Mouse (Mus musculus): ENCODE results near the gene Dlgap1. TPM values are rescaled to one million over a fixed set of nuclear protein-coding genes. Genes with fewer than 3 reads are reported as not detected.

Gene Dlgap1
- polyA plus RNA-seq, 1 experiment from 2014 or later = 2.9 TPM

GRCm38 (mm10) chr17:70748476-70748830, 779.6 kb downstream of the Dlgap1 start:
- peak overlapping the region; percentile 72 for H3K4me2 ChIP-seq (ENCODE audit: low read length)
- peak overlapping the region; percentile 95 for H3K27ac ChIP-seq (ENCODE audit: low read depth)
- H3K4me1 ChIP-seq (replicated peaks; ENCODE audit: control insufficient read depth, insufficient read depth, low read length) = peaks cover 36% of the 10 kb centered on the region
- no peaks in the 10 kb centered on the region for H3K36me3 ChIP-seq (ENCODE audit: control insufficient read depth, insufficient read depth, low read length)
- peak overlapping the region; percentile 31; the same call in 1 of the 2 replicates for H3K4me3 ChIP-seq (ENCODE audit: low read depth, low read length)
- H3K9ac ChIP-seq (ENCODE audit: low read length) = peak overlapping the region; percentile 38
- WGBS = 21% methylated on average over 10 of the region's 10 CpGs
- peak; percentile 71 for DNase-seq (ENCODE audit: low spot score)
- 0 out of 2 replicates have a peak, but pooled peaks have one; percentile 2 for ATAC-seq (replicated peaks; ENCODE audit: low FRiP score, low TSS enrichment, low read depth)
- H3K27me3 ChIP-seq (replicated peaks; ENCODE audit: control insufficient read depth, insufficient read depth, low read length) = no peaks in the 10 kb centered on the region
- H3K9me3 ChIP-seq (ENCODE audit: control insufficient read depth, low read length) = no peaks in the 10 kb centered on the region

- Histone ChIP-seq H3K4me3 (ENCODE audit: low read depth, low read length) (no peak overlapping the region), H3K27me3 (replicated peaks; ENCODE audit: control insufficient read depth, insufficient read depth, low read length) (no peaks in the 10 kb centered on the region), H3K4me2 (ENCODE audit: low read length) (peak overlapping the region; percentile 72; the same call in 1 of the 2 replicates), H3K4me1 (replicated peaks; ENCODE audit: control insufficient read depth, insufficient read depth, low read length) (peaks cover 41% of the 10 kb centered on the region), H3K9me3 (ENCODE audit: control insufficient read depth, low read length) (no peaks in the 10 kb centered on the region), H3K36me3 (ENCODE audit: control insufficient read depth, insufficient read depth, low read length) (no peaks in the 10 kb centered on the region), H3K9ac (ENCODE audit: low read length) (no peak overlapping the region), H3K27ac (ENCODE audit: low read depth) (peak overlapping the region; percentile 95; the same call in 1 of the 2 replicates)
- ATAC-seq (replicated peaks; ENCODE audit: low FRiP score, low TSS enrichment, low read depth) (no peak), DNase-seq (ENCODE audit: low spot score) (peak; percentile 49)
- WGBS = 39% methylated on average over 7 of the region's 7 CpGs
Observed at GRCm38 (mm10) chr17:70748964-70749650, 780.2 kb downstream of the Dlgap1 start.

GRCm38 (mm10) chr17:70750236-70751160, 781.6 kb downstream of the Dlgap1 start:
- peak; percentile 41 for DNase-seq (ENCODE audit: low spot score)

GRCm38 (mm10) chr17:70751161-70751651, 782.3 kb downstream of the Dlgap1 start:
- no peaks in the 10 kb centered on the region for H3K9me3 ChIP-seq (ENCODE audit: control insufficient read depth, low read length)
- 1% methylated on average over 19 of the region's 19 CpGs for WGBS
- DNase-seq (ENCODE audit: low spot score) (peak; percentile 83), ATAC-seq (replicated peaks; ENCODE audit: low FRiP score, low TSS enrichment, low read depth) (peak; percentile 17; the same call in 1 of the 2 replicates)
- H3K9ac ChIP-seq (ENCODE audit: low read length) = peak overlapping the region; percentile 57
- H3K36me3 ChIP-seq (ENCODE audit: control insufficient read depth, insufficient read depth, low read length) = no peaks in the 10 kb centered on the region
- H3K4me2 ChIP-seq (ENCODE audit: low read length) = peak overlapping the region; percentile 67
- H3K27ac ChIP-seq (ENCODE audit: low read depth) = peak overlapping the region; percentile 86
- no peaks in the 10 kb centered on the region for H3K27me3 ChIP-seq (replicated peaks; ENCODE audit: control insufficient read depth, insufficient read depth, low read length)
- peak overlapping the region; percentile 39 for H3K4me3 ChIP-seq (ENCODE audit: low read depth, low read length)
- peaks cover 47% of the 10 kb centered on the region for H3K4me1 ChIP-seq (replicated peaks; ENCODE audit: control insufficient read depth, insufficient read depth, low read length)

More at GRCm38 (mm10) chr17:70750236-70751160, 781.6 kb downstream of the Dlgap1 start:
- peak overlapping the region; percentile 39 for H3K4me3 ChIP-seq (ENCODE audit: low read depth, low read length)
- H3K27ac ChIP-seq (ENCODE audit: low read depth) = peak overlapping the region; percentile 86
- peak overlapping the region; percentile 67 for H3K4me2 ChIP-seq (ENCODE audit: low read length)
- H3K9ac ChIP-seq (ENCODE audit: low read length) = peak overlapping the region; percentile 57
- 39% methylated on average over 17 of the region's 17 CpGs for WGBS
- no peak for ATAC-seq (replicated peaks; ENCODE audit: low FRiP score, low TSS enrichment, low read depth)
- peaks cover 41% of the 10 kb centered on the region for H3K4me1 ChIP-seq (replicated peaks; ENCODE audit: control insufficient read depth, insufficient read depth, low read length)
- no peaks in the 10 kb centered on the region for H3K36me3 ChIP-seq (ENCODE audit: control insufficient read depth, insufficient read depth, low read length)
- no peaks in the 10 kb centered on the region for H3K27me3 ChIP-seq (replicated peaks; ENCODE audit: control insufficient read depth, insufficient read depth, low read length)
- H3K9me3 ChIP-seq (ENCODE audit: control insufficient read depth, low read length) = no peaks in the 10 kb centered on the region

- peak overlapping the region; percentile 57 for H3K9ac ChIP-seq (ENCODE audit: low read length)
Observed at GRCm38 (mm10) chr17:70751676-70752075, 782.8 kb downstream of the Dlgap1 start.

GRCm38 (mm10) chr17:70753444-70754032, 784.7 kb downstream of the Dlgap1 start:
- no peak for ATAC-seq (replicated peaks; ENCODE audit: low FRiP score, low TSS enrichment, low read depth)
- no peaks in the 10 kb centered on the region for H3K9me3 ChIP-seq (ENCODE audit: control insufficient read depth, low read length)
- WGBS = 54% methylated on average over 13 of the region's 13 CpGs
- H3K36me3 ChIP-seq (ENCODE audit: control insufficient read depth, insufficient read depth, low read length) = no peaks in the 10 kb centered on the region
- H3K27ac ChIP-seq (ENCODE audit: low read depth) = no peak overlapping the region
- no peak for DNase-seq (ENCODE audit: low spot score)
- H3K9ac ChIP-seq (ENCODE audit: low read length) = no peak overlapping the region
- H3K4me3 ChIP-seq (ENCODE audit: low read depth, low read length) = no peak overlapping the region
- H3K4me2 ChIP-seq (ENCODE audit: low read length) = no peak overlapping the region
- peaks cover 30% of the 10 kb centered on the region for H3K4me1 ChIP-seq (replicated peaks; ENCODE audit: control insufficient read depth, insufficient read depth, low read length)
- no peaks in the 10 kb centered on the region for H3K27me3 ChIP-seq (replicated peaks; ENCODE audit: control insufficient read depth, insufficient read depth, low read length)

More at GRCm38 (mm10) chr17:70751676-70752075, 782.8 kb downstream of the Dlgap1 start:
- H3K27me3 ChIP-seq (replicated peaks; ENCODE audit: control insufficient read depth, insufficient read depth, low read length) = no peaks in the 10 kb centered on the region
- ATAC-seq (replicated peaks; ENCODE audit: low FRiP score, low TSS enrichment, low read depth) (no peak), DNase-seq (ENCODE audit: low spot score) (no peak)
- peaks cover 45% of the 10 kb centered on the region for H3K4me1 ChIP-seq (replicated peaks; ENCODE audit: control insufficient read depth, insufficient read depth, low read length)
- H3K9me3 ChIP-seq (ENCODE audit: control insufficient read depth, low read length) = no peaks in the 10 kb centered on the region
- 39% methylated on average over 6 of the region's 6 CpGs for WGBS
- H3K4me3 ChIP-seq (ENCODE audit: low read depth, low read length) = peak overlapping the region; percentile 39
- H3K27ac ChIP-seq (ENCODE audit: low read depth) = peak overlapping the region; percentile 86
- H3K4me2 ChIP-seq (ENCODE audit: low read length) = peak overlapping the region; percentile 67
- H3K36me3 ChIP-seq (ENCODE audit: control insufficient read depth, insufficient read depth, low read length) = no peaks in the 10 kb centered on the region

GRCm38 (mm10) chr17:70754041-70754440, 785.2 kb downstream of the Dlgap1 start:
- ATAC-seq (replicated peaks; ENCODE audit: low FRiP score, low TSS enrichment, low read depth) (no peak), DNase-seq (ENCODE audit: low spot score) (no peak)
- 81% methylated on average over 9 of the region's 9 CpGs for WGBS
- H3K27me3 ChIP-seq (replicated peaks; ENCODE audit: control insufficient read depth, insufficient read depth, low read length) = no peaks in the 10 kb centered on the region
- no peak overlapping the region for H3K4me2 ChIP-seq (ENCODE audit: low read length)
- no peak overlapping the region for H3K4me3 ChIP-seq (ENCODE audit: low read depth, low read length)
- no peak overlapping the region for H3K9ac ChIP-seq (ENCODE audit: low read length)
- H3K36me3 ChIP-seq (ENCODE audit: control insufficient read depth, insufficient read depth, low read length) = no peaks in the 10 kb centered on the region
- peaks cover 30% of the 10 kb centered on the region for H3K4me1 ChIP-seq (replicated peaks; ENCODE audit: control insufficient read depth, insufficient read depth, low read length)
- no peaks in the 10 kb centered on the region for H3K9me3 ChIP-seq (ENCODE audit: control insufficient read depth, low read length)
- no peak overlapping the region for H3K27ac ChIP-seq (ENCODE audit: low read depth)

GRCm38 (mm10) chr17:70754638-70755037, 785.8 kb downstream of the Dlgap1 start:
- Histone ChIP-seq H3K27me3 (replicated peaks; ENCODE audit: control insufficient read depth, insufficient read depth, low read length) (no peaks in the 10 kb centered on the region), H3K27ac (ENCODE audit: low read depth) (no peak overlapping the region), H3K9me3 (ENCODE audit: control insufficient read depth, low read length) (no peaks in the 10 kb centered on the region), H3K4me3 (ENCODE audit: low read depth, low read length) (0 out of 2 replicates have a peak overlapping the region, but pooled peaks have one; percentile 43), H3K36me3 (ENCODE audit: control insufficient read depth, insufficient read depth, low read length) (no peaks in the 10 kb centered on the region), H3K4me1 (replicated peaks; ENCODE audit: control insufficient read depth, insufficient read depth, low read length) (peaks cover 26% of the 10 kb centered on the region), H3K4me2 (ENCODE audit: low read length) (peak overlapping the region; percentile 98), H3K9ac (ENCODE audit: low read length) (no peak overlapping the region)
- 58% methylated on average over 7 of the region's 7 CpGs for WGBS
- no peak for ATAC-seq (replicated peaks; ENCODE audit: low FRiP score, low TSS enrichment, low read depth)
- no peak for DNase-seq (ENCODE audit: low spot score)
